Comparison of ENCODE assay signal across 17 mouse cellular contexts in genomic region chr11:61468534-61468933, GRCm38 (mm10). TPM values are rescaled to one million over a fixed set of nuclear protein-coding genes. Genes with fewer than 3 reads are reported as not detected.
A peak's percentile ranks its signal among the peaks of the same experiment; 100 is the strongest.
DNase-seq lines count a peak whose midpoint lies in the region; ATAC-seq and TF ChIP-seq lines count a peak whose summit lies in the region.
"Had no signal": no experiment of that assay in that cellular context is flagged by ENCODE, and none has a peak within 500 bp of the region (broad histone marks: within the 10 kb centered on the region; RNA-seq: fewer than 3 reads in every experiment).

No protein-coding gene starts in this region.

- no peak overlapping the region for H3K4me2 ChIP-seq in hindbrain, embryonic 16.5 days (ENCODE audit: low read length)
- no peak overlapping the region for H3K4me2 ChIP-seq in hindbrain, embryonic 11.5 days (replicated peaks; ENCODE audit: low read depth, low read length)
- no peak overlapping the region for H3K4me2 ChIP-seq in lung, postnatal 0 days (replicated peaks; ENCODE audit: low read depth, low read length)
- H3K4me2 ChIP-seq: embryonic facial prominence, embryonic 13.5 days; intestine, embryonic 15.5 days; limb, embryonic 12.5 days had no signal

- H3K4me3 ChIP-seq in hindbrain, embryonic 16.5 days (ENCODE audit: low read length) = no peak overlapping the region
- no peak overlapping the region for H3K4me3 ChIP-seq in hindbrain, embryonic 11.5 days (ENCODE audit: low read depth, low read length)
- no peak overlapping the region for H3K4me3 ChIP-seq in cerebellum, adult 2 months (replicated peaks; ENCODE audit: insufficient read depth, low read depth, low read length)
- H3K4me3 ChIP-seq in lung, postnatal 0 days (ENCODE audit: low read depth, low read length) = no peak overlapping the region
- no peak overlapping the region for H3K4me3 ChIP-seq in layer of hippocampus, adult 2 months
- H3K4me3 ChIP-seq: embryonic facial prominence, embryonic 13.5 days; forebrain, embryonic 10.5 days; intestine, embryonic 15.5 days; limb, embryonic 12.5 days had no signal

- H3K27me3 ChIP-seq in hindbrain, embryonic 16.5 days (replicated peaks; ENCODE audit: control insufficient read depth, insufficient read depth, low read length) = no peaks in the 10 kb centered on the region
- H3K27me3 ChIP-seq in hindbrain, embryonic 11.5 days (ENCODE audit: control insufficient read depth, insufficient read depth, low read length) = no peaks in the 10 kb centered on the region
- no peaks in the 10 kb centered on the region for H3K27me3 ChIP-seq in cerebellum, adult 2 months (ENCODE audit: control insufficient read depth, insufficient read depth, low read length)
- H3K27me3 ChIP-seq in lung, postnatal 0 days (replicated peaks; ENCODE audit: insufficient read depth, low read length) = no peaks in the 10 kb centered on the region
- H3K27me3 ChIP-seq: embryonic facial prominence, embryonic 13.5 days; intestine, embryonic 15.5 days; limb, embryonic 12.5 days had no signal

- no peak for DNase-seq in hindbrain, embryonic 11.5 days (ENCODE audit: low spot score)
- DNase-seq in MN1 (ENCODE audit: low spot score) = peak; percentile 49
- peak; percentile 94 to 97 for DNase-seq in cerebellum, adult 2 months
- peak; percentile 77 for DNase-seq in lung, postnatal 0 days (ENCODE audit: low spot score)
- DNase-seq in layer of hippocampus, adult 2 months (ENCODE audit: low spot score in 2 of 2) = no peak
- no peak for DNase-seq in layer of hippocampus, postnatal 14 days (ENCODE audit: low spot score in 2 of 2)
- DNase-seq: adrenal gland, postnatal 10 days; B cell, adult 2 months; heart, adult 18-20 months; heart, postnatal 10 days; right cerebral cortex, adult 18-20 months; thymus, postnatal 36 days had no signal

- no peak overlapping the region for H3K9ac ChIP-seq in hindbrain, embryonic 16.5 days (ENCODE audit: low read depth, low read length)
- no peak overlapping the region for H3K9ac ChIP-seq in hindbrain, embryonic 11.5 days (ENCODE audit: low read depth, low read length)
- H3K9ac ChIP-seq in lung, postnatal 0 days (replicated peaks; ENCODE audit: low read depth) = no peak overlapping the region
- H3K9ac ChIP-seq: embryonic facial prominence, embryonic 13.5 days; intestine, embryonic 15.5 days; limb, embryonic 12.5 days had no signal

- 78% methylated on average over 4 of the region's 4 CpGs for WGBS in hindbrain, embryonic 16.5 days
- WGBS in hindbrain, embryonic 11.5 days = 79% methylated on average over 4 of the region's 4 CpGs
- 7% methylated on average over 4 of the region's 4 CpGs for WGBS in cerebellum, adult 2 months
- WGBS in lung, postnatal 0 days = 68% methylated on average over 4 of the region's 4 CpGs

- no peak for TF ChIP-seq POLR2A in cerebellum, adult 2 months (IDR thresholded peaks at IDR 0.05; ENCODE audit: borderline replicate concordance, insufficient read depth, low read length)

- TF ChIP-seq EP300 in lung, postnatal 0 days (IDR thresholded peaks at IDR 0.05) = peak; percentile 81

- H3K9me3 ChIP-seq in hindbrain, embryonic 16.5 days (ENCODE audit: control insufficient read depth, low read length) = no peaks in the 10 kb centered on the region
- no peaks in the 10 kb centered on the region for H3K9me3 ChIP-seq in hindbrain, embryonic 11.5 days (ENCODE audit: control insufficient read depth, low read length)
- no peaks in the 10 kb centered on the region for H3K9me3 ChIP-seq in lung, postnatal 0 days (ENCODE audit: low read length)
- H3K9me3 ChIP-seq: embryonic facial prominence, embryonic 13.5 days; forebrain, embryonic 10.5 days; intestine, embryonic 15.5 days; limb, embryonic 12.5 days had no signal

- no peaks in the 10 kb centered on the region for H3K36me3 ChIP-seq in hindbrain, embryonic 16.5 days (ENCODE audit: control insufficient read depth, insufficient read depth, low read length)
- no peaks in the 10 kb centered on the region for H3K36me3 ChIP-seq in hindbrain, embryonic 11.5 days (ENCODE audit: control insufficient read depth, insufficient read depth, low read length)
- no peaks in the 10 kb centered on the region for H3K36me3 ChIP-seq in lung, postnatal 0 days (ENCODE audit: insufficient read depth, low read length)
- H3K36me3 ChIP-seq: embryonic facial prominence, embryonic 13.5 days; forebrain, embryonic 10.5 days; intestine, embryonic 15.5 days; limb, embryonic 12.5 days had no signal

- no peak overlapping the region for H3K27ac ChIP-seq in hindbrain, embryonic 16.5 days (ENCODE audit: low read depth, low read length)
- H3K27ac ChIP-seq in hindbrain, embryonic 11.5 days (ENCODE audit: low read depth, low read length) = no peak overlapping the region
- H3K27ac ChIP-seq in cerebellum, adult 2 months (ENCODE audit: insufficient read depth, low read length) = peak overlapping the region; percentile 98
- H3K27ac ChIP-seq in lung, postnatal 0 days (ENCODE audit: low read length) = peak overlapping the region; percentile 69
- H3K27ac ChIP-seq in layer of hippocampus, adult 2 months = no peak overlapping the region
- H3K27ac ChIP-seq: embryonic facial prominence, embryonic 13.5 days; forebrain, embryonic 10.5 days; intestine, embryonic 15.5 days; limb, embryonic 12.5 days had no signal

- H3K4me1 ChIP-seq in hindbrain, embryonic 16.5 days (ENCODE audit: control insufficient read depth, insufficient read depth, low read depth, low read length) = no peaks in the 10 kb centered on the region
- no peaks in the 10 kb centered on the region for H3K4me1 ChIP-seq in hindbrain, embryonic 11.5 days (replicated peaks; ENCODE audit: control insufficient read depth, insufficient read depth, low read length)
- H3K4me1 ChIP-seq in cerebellum, adult 2 months (ENCODE audit: control insufficient read depth, insufficient read depth, low read length) = peaks cover 35% of the 10 kb centered on the region
- H3K4me1 ChIP-seq in lung, postnatal 0 days (ENCODE audit: insufficient read depth, low read depth, low read length) = 0 out of 2 replicates have a peak, but pooled peaks cover 3% of the 10 kb centered on the region

- 0 out of 2 replicates have a peak, but pooled peaks have one; percentile 20 for ATAC-seq in hindbrain, embryonic 16.5 days
- no peak for ATAC-seq in hindbrain, embryonic 11.5 days (ENCODE audit: low FRiP score)
- ATAC-seq in lung, postnatal 0 days = peak; percentile 88
- ATAC-seq: intestine, embryonic 15.5 days had no signal

- TF ChIP-seq CTCF in cerebellum, adult 2 months (IDR thresholded peaks at IDR 0.05; ENCODE audit: borderline replicate concordance, insufficient read depth, low read depth, low read length) = no peak
- no peak for TF ChIP-seq CTCF in lung, postnatal 0 days (IDR thresholded peaks at IDR 0.05)
- no peak for TF ChIP-seq CTCF in layer of hippocampus, adult 2 months (conservative IDR thresholded peaks at IDR 0.05)

RNA-seq across cellular contexts. Expression of gene Rnf112, which starts 14.6 kb away (rescaled TPM):
- 30.4 and 32.4 TPM in 2 replicates for polyA plus RNA-seq in hindbrain, embryonic 16.5 days (2015; fragmentation: Nextera tagmentation; extraction: Ambion mirVana)
- 0.56 and 0.74 TPM in 2 replicates for polyA plus RNA-seq in hindbrain, embryonic 11.5 days (2014; fragmentation: Nextera tagmentation; extraction: Ambion mirVana)
- 538 and 626 TPM in 2 replicates for polyA plus RNA-seq in cerebellum, adult 2 months (2012; rRNA removed)
- 0.24 and 0.32 TPM in 2 replicates for polyA plus RNA-seq in lung, postnatal 0 days (2015; fragmentation: Nextera tagmentation; extraction: Ambion mirVana)
- 100 to 1,000 TPM; 543 to 554 TPM for total RNA-seq in layer of hippocampus, adult 2 months (2021)
- 100 to 1,000 TPM; 328 to 329 TPM for total RNA-seq in layer of hippocampus, postnatal 14 days (2021)

RNA-seq across cellular contexts. Expression of gene Mfap4, which starts 16.7 kb away (rescaled TPM):
- polyA plus RNA-seq in hindbrain, embryonic 16.5 days (2015; fragmentation: Nextera tagmentation; extraction: Ambion mirVana) = 49.6 and 67.9 TPM in 2 replicates
- polyA plus RNA-seq in hindbrain, embryonic 11.5 days (2014; fragmentation: Nextera tagmentation; extraction: Ambion mirVana) = 111 and 132 TPM in 2 replicates
- 1.9 and 3.5 TPM in 2 replicates for polyA plus RNA-seq in cerebellum, adult 2 months (2012; rRNA removed)
- 2,152 and 2,309 TPM in 2 replicates for polyA plus RNA-seq in lung, postnatal 0 days (2015; fragmentation: Nextera tagmentation; extraction: Ambion mirVana)
- total RNA-seq in layer of hippocampus, adult 2 months (2021) = 1 to 10 TPM; 4.8 to 5.0 TPM
- total RNA-seq in layer of hippocampus, postnatal 14 days (2021) = 10 to 100 TPM in 1 of 2 experiments, 1 to 10 TPM in 1; 8.5 to 12.5 TPM

RNA-seq across cellular contexts. Expression of gene Mapk7, which starts 25.7 kb away (rescaled TPM):
- 63.3 and 73.1 TPM in 2 replicates for polyA plus RNA-seq in hindbrain, embryonic 16.5 days (2015; fragmentation: Nextera tagmentation; extraction: Ambion mirVana)
- 51.5 and 54.7 TPM in 2 replicates for polyA plus RNA-seq in hindbrain, embryonic 11.5 days (2014; fragmentation: Nextera tagmentation; extraction: Ambion mirVana)
- polyA plus RNA-seq in cerebellum, adult 2 months (2012; rRNA removed) = 47.8 and 55.8 TPM in 2 replicates
- 36.2 and 39.5 TPM in 2 replicates for polyA plus RNA-seq in lung, postnatal 0 days (2015; fragmentation: Nextera tagmentation; extraction: Ambion mirVana)
- 10 to 100 TPM; 26.2 to 28.5 TPM for total RNA-seq in layer of hippocampus, adult 2 months (2021)
- total RNA-seq in layer of hippocampus, postnatal 14 days (2021) = 10 to 100 TPM; 32.8 to 36.2 TPM

RNA-seq across cellular contexts. Expression of gene B9d1, which starts 36.4 kb away (rescaled TPM):
- 35.2 and 36.2 TPM in 2 replicates for polyA plus RNA-seq in hindbrain, embryonic 16.5 days (2015; fragmentation: Nextera tagmentation; extraction: Ambion mirVana)
- polyA plus RNA-seq in hindbrain, embryonic 11.5 days (2014; fragmentation: Nextera tagmentation; extraction: Ambion mirVana) = 34.3 and 42.1 TPM in 2 replicates
- 36.2 and 40.7 TPM in 2 replicates for polyA plus RNA-seq in cerebellum, adult 2 months (2012; rRNA removed)
- 16.8 and 17.1 TPM in 2 replicates for polyA plus RNA-seq in lung, postnatal 0 days (2015; fragmentation: Nextera tagmentation; extraction: Ambion mirVana)
- 10 to 100 TPM; 47.4 to 47.9 TPM for total RNA-seq in layer of hippocampus, adult 2 months (2021)
- total RNA-seq in layer of hippocampus, postnatal 14 days (2021) = 10 to 100 TPM; 37.3 to 37.4 TPM

Comparison
In these comparisons a context has a peak if more than half of its experiments do, and no peak if none do; other contexts are left out.
1. RNA of gene Rnf112, which starts 14.6 kb away (polyA plus RNA-seq): 538 to 626 TPM in cerebellum, adult 2 months and 30.4 to 32.4 TPM in hindbrain, embryonic 16.5 days; 0.56 to 0.74 TPM in hindbrain, embryonic 11.5 days and 0.24 to 0.32 TPM in lung, postnatal 0 days; every median in the first group is over 10 times any median in the second.
2. H3K27ac ChIP-seq: peak in cerebellum, adult 2 months (single experiment) and lung, postnatal 0 days (single experiment); none in hindbrain, embryonic 16.5 days (single experiment), hindbrain, embryonic 11.5 days (single experiment) and layer of hippocampus, adult 2 months (single experiment).
3. DNase-seq: peak in MN1 (single experiment), cerebellum, adult 2 months (2 of 2) and lung, postnatal 0 days (single experiment); none in hindbrain, embryonic 11.5 days (single experiment), layer of hippocampus, adult 2 months (0 of 2) and layer of hippocampus, postnatal 14 days (0 of 2).
4. RNA of gene Mfap4, which starts 16.7 kb away (polyA plus RNA-seq): 2,152 to 2,309 TPM in lung, postnatal 0 days; 111 to 132 TPM in hindbrain, embryonic 11.5 days, 49.6 to 67.9 TPM in hindbrain, embryonic 16.5 days and 1.9 to 3.5 TPM in cerebellum, adult 2 months; every median in the first group is over 10 times any median in the second.